Mouse (Mus musculus) lung, postnatal 0 days (tissue): ENCODE results near the gene Rhbdf2.

Experiments
- CTCF ChIP-seq: IDR thresholded peaks from 2 replicates; pipeline ENCODE4 v1.5.1; 2016; ENCODE audit warnings: antibody characterized with exemption, mild to moderate bottlenecking
- EP300 ChIP-seq: IDR thresholded peaks from 2 replicates; pipeline ENCODE4 v1.6.1; 2016; ENCODE audit warnings: antibody characterized with exemption, mild to moderate bottlenecking, control low read depth

- TF ChIP-seq CTCF (no peak), EP300 (no peak)
These were observed 28.6 kb downstream of the Rhbdf2 start for GRCm38 (mm10) chr11:116598193-116598592.
